Mouse (Mus musculus) C2C12 (cell line): ENCODE results near the gene Slc43a3.

Source experiments
- CEBPB ChIP-seq: IDR thresholded peaks from one replicate; pipeline ENCODE4 v1.6.1; 2011; ENCODE audit warnings: low read depth, mild to moderate bottlenecking, control low read depth, moderate library complexity
- CTCF ChIP-seq: IDR thresholded peaks from one replicate; pipeline ENCODE4 v1.5.1; 2011; ENCODE audit not compliant: control insufficient read depth, insufficient read depth, insufficient read length
- FOSL1 ChIP-seq: IDR thresholded peaks from one replicate; pipeline ENCODE4 v1.8.0; 2011; ENCODE audit warnings: mild to moderate bottlenecking, low read length; ENCODE audit not compliant: poor library complexity, insufficient read depth, severe bottlenecking
- MAX ChIP-seq: IDR thresholded peaks from one replicate; pipeline ENCODE4 v1.6.1; 2011; ENCODE audit warnings: mild to moderate bottlenecking, control low read depth
- MYOD1 ChIP-seq: IDR thresholded peaks from one replicate; pipeline ENCODE4 v1.6.1; 2011; ENCODE audit warnings: low read depth; ENCODE audit not compliant: control insufficient read depth, insufficient read length
- MYOG ChIP-seq: IDR thresholded peaks from one replicate; pipeline ENCODE4 v1.6.1; 2011; ENCODE audit not compliant: control insufficient read depth, insufficient read length; ENCODE audit errors: extremely low read depth
- USF1 ChIP-seq: IDR thresholded peaks from one replicate; pipeline ENCODE4 v1.6.1; 2011; ENCODE audit warnings: low read depth, mild to moderate bottlenecking, control low read depth, moderate library complexity

- TF ChIP-seq CTCF (no peak), USF1 (no peak), MAX (no peak), FOSL1 (no peak), MYOG (no peak), CEBPB (no peak), MYOD1 (no peak)
These were observed 71.3 kb downstream of the Slc43a3 start for GRCm38 (mm10) chr2:85007729-85008128.
